Mouse (Mus musculus) myocyte (in vitro differentiated cells): ENCODE measurements around the gene Rbm20.

ENCODE experiments used
- E2F4 ChIP-seq: IDR thresholded peaks from one replicate; pipeline ENCODE4 v1.6.1; 2011; ENCODE audit warnings: mild to moderate bottlenecking, control low read depth, moderate library complexity; ENCODE audit not compliant: insufficient read depth
- POLR2A ChIP-seq: IDR thresholded peaks from one replicate; pipeline ENCODE4 v1.6.1; 2011; ENCODE audit warnings: low read depth, mild to moderate bottlenecking, control low read depth, moderate library complexity; ENCODE audit not compliant: insufficient read length
- SRF ChIP-seq: IDR thresholded peaks from one replicate; pipeline ENCODE4 v1.6.1; 2011; ENCODE audit warnings: low read depth; ENCODE audit not compliant: control insufficient read depth, insufficient read length
- USF1 ChIP-seq: IDR thresholded peaks from one replicate; pipeline ENCODE4 v1.6.1; 2011; ENCODE audit warnings: low read depth, mild to moderate bottlenecking, control low read depth, moderate library complexity

DNA sequence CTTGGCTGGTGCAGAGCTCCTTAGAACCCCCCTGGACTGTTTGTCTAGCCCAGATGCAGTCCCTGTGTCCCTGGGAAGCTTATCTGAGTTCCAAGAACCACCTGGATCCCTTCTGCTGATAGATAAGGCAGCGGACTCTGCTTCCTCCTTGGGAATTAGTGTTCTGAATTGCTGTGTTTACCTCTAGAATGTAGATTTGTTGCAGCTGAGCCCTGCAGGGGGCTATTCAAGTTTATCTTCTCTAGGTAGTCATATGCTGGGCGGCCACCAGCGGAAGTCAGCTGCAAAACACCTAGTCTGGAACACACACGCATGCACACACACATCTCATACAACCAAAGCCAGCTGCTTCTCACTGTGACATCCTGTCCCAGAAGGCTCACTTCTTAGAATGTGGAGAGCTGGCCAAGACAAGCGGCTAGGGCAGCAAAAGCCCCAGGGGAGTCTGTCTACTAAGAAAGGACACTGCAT, 213.7 kb downstream of the Rbm20 start:
- TF ChIP-seq POLR2A (no peak), USF1 (no peak), E2F4 (no peak), SRF (no peak)
